Mouse (Mus musculus): Measurements from ENCODE around the gene Atrnl1.
A peak's percentile ranks its signal among the peaks of the same experiment; 100 is the strongest.

The Atrnl1 gene

DNA sequence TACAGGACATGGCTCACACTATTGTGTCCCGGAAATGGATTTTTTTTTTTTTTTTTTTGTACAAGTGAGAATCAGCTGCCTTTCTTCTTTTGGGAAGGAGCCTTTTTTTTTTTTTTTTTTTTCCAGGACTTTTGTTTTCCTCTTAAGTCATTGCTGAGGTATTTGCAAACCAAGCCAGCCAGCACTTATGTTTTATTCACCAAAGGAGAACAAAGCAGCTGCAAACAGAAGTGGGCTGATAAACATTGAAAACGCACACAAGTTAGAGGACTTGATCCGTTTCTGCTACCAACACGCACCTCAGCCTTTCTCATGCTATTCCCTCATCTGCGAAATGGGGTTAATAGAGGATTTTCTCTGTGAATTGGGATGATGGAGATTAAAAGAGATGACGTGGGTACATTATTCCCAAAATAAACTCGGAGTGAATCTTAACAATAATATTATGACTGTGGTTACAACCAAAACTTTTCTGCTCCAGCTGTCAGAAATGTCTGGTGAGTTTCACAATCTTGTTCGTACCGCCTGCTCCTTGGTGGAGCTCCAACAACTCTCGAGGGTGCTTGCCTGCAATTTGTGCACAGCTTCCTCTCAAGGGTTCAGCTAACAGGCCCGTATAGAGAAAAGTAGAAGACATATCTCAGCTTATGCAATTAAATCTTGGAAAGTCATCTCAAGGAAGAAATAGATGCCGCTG is 1.3 kb upstream of the Atrnl1 start:
- ATAC-seq (ENCODE audit: low TSS enrichment) = no peak

DNA sequence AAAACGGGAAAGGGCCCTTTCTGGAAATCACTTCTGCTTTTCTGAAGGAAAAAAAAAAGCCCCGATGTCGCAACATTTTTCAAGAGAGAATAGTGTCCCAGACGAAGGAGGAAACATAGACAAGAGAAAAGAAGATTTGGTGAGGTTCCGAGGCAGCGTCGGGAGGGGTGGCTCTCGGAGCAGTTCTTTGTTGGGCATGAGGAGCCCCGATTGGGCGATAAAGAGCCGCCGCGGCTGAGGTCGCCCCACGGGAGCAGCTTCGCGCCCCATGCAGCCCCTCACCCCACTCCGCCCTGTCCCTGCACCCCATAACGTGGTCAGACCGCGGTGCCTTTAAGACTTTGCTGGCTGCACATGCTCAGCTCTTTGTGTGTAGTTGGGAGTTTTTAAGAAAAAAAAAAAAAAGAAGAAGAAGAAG is 767 bp upstream of the Atrnl1 start:
- peak; percentile 45 for ATAC-seq (ENCODE audit: low TSS enrichment)

DNA sequence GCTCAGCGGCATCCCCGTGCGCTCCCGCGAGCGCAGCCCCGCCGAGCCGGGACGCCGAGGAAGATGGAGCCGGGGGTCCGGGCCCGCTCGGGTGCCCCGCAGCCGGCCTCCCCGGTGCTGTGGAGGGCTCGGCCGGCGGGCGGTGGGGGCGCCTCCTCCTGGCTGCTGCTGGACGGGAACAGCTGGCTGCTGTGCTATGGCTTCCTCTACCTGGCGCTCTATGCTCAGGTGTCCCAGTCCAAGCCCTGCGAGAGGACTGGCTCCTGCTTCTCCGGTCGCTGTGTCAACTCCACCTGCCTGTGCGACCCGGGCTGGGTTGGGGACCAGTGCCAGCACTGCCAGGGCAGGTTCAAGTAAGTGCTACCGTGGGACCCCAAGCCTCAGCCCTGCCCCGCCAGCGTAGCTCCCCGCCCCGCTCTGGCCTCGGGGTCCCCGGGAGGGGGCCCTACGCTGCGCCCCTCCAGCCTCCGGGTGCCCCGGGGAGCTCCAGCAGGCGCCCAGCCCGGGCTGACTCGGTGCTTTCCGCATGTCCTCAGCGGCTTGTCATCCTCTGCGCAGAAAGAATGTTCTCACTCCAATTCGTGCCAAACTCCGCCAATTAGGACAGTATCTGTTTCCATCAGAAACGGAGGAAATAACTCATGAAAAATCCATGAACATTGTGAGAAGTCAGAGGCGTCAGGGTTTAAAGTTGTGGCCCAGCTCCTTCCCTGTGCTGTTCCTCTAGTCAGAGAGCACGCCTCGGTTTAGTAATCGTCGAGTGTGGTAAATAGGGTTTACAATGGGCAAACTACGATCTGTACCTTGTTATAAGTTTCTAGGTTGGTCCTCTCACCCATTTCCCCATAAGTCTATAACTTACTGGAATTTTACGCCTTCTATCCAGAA is 701 bp downstream of the Atrnl1 start:
- ATAC-seq (ENCODE audit: low TSS enrichment) = peak; percentile 32

DNA sequence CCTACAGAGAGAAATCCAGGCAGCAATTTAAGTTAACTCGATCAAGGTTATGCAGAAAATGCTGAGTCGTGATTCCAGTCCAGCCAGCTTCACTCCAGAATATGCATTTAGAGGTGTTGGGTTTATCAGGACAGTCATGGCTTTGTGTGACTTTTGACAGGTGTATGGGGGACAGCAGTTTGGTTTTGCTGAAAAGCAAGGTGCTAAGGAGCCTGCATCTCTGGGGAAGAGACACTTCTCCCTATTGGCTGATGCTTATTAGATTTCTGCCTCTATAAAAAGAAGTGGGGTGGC is 1.3 kb downstream of the Atrnl1 start:
- ATAC-seq (ENCODE audit: low TSS enrichment) = no peak

DNA sequence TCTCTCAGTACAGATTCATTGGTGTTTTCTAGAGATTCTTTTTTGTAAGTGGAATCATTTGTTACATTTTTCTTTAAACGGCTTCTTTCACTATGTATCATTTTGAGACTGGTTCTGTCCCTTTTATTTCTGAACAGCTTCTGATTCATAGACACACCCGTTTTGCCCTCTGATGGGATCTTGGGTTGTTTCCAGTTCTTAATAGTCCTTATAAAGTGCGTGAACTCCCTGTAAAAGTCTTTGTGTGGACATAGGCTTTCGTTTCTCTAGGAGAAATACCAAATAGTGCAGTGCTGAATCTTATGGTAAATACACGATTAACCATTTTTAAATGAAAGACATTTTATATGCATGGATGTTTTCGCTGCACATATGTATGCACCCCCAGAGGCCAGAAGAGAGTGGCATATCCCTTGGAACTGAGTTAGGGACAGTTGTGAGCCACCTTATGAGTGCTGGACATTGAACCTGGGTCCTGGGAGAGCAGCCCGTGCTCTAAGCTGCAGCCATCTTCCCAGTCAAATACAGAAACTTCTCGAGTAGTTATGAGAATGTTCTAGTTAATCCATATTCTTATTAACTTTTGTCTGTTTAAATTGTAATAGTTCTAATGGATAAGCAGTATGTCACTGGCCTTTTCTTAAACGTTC is 5.3 kb downstream of the Atrnl1 start:
- ATAC-seq (ENCODE audit: low TSS enrichment) = no peak

DNA sequence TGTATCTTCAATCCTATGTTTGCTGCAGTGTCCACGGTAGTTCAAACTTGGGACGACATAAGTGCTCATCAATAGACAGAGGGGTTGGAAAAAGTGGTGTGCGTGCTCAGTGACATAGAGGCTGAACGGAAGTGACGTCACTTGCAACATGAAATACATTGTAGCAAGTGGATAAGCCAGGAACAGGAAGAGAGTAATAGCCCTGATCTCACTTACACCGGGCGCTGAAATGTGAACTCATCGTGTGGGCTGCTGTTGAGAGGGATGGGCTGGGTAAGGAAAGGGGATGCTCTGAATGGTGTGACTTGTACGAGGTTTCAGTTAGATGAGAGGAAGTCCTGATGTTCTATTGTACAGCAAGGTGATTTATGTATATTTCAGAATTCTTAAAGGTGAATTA is 8.3 kb downstream of the Atrnl1 start:
- ATAC-seq (ENCODE audit: low TSS enrichment) = no peak

DNA sequence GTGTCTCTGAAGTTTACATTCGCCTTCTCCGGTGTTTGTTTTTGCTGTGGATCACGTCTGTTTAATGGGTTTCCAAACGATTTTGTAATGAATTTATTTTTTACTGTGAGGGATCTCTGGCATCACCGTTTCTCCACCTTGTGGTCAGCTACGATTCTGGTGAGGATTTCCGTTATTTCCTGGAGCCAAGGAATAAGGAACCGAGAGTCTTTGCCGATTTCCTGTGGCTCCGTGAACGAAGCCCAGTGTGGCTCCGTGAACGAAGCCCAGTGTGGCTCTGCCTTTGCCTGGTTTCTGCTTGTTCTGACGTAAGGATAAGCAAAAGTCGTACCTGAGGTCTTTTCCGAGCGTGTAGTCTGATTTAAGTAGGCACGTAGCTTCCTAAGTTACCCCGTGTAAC is 11.0 kb downstream of the Atrnl1 start:
- ATAC-seq (ENCODE audit: low TSS enrichment) = no peak

DNA sequence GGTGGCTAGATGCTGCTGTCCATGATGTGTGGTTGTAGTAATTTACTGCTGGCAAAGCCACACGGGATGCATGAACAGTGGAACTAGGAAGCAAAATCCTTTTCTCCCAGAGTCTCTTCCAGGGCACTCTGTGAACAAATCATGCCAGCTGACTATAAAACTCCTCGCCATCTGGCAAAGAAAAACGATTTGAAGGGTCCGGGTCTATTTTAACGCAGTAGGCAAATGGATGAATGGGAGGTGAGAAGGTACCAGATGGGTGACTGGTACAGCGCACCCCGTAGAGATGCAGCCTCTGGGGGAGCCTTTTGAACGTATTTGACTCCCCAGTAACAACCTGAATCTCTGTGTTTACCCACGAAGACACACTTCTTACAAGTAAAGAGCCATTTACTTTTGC is 14.9 kb downstream of the Atrnl1 start:
- ATAC-seq (ENCODE audit: low TSS enrichment) = peak; percentile 80

DNA sequence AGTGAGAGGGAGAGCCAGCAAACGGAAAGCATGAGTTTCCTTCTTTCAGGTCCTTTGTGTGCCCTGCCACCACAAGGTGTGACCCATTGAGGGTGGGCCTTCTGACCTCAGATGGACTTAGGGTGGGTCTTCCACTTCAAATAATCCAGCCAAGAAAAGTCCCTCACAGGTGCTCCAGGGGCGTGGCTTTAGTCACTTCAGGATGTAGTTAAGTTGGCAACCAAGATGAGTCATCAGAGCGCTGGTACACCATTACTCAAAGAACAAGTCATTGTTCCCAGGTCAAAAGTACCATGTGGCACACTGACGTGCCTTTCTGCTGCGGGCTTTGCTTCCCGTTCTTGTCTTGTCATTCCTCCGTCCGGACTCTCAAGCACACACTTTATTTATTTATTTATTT is 16.4 kb downstream of the Atrnl1 start:
- no peak for ATAC-seq (ENCODE audit: low TSS enrichment)

DNA sequence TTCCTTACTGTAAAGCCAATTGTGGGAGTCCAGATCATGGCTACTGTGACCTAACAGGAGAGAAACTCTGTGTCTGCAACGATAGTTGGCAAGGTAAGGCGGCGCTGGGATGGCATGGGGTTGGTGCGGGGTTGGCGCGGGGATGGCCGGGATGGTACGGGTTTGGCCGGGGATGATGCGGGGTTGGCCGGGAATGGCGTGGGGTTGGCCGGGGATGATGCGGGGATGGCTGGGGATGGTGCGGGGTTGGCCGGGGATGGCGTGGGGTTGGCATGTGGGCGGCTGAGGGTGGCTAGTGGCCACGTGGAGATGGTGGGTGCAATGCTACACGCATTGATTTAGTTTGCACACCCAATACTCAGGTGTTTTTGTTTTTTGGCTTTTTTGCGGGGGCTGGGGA is 31.7 kb downstream of the Atrnl1 start:
- no peak for ATAC-seq (ENCODE audit: low TSS enrichment)

DNA sequence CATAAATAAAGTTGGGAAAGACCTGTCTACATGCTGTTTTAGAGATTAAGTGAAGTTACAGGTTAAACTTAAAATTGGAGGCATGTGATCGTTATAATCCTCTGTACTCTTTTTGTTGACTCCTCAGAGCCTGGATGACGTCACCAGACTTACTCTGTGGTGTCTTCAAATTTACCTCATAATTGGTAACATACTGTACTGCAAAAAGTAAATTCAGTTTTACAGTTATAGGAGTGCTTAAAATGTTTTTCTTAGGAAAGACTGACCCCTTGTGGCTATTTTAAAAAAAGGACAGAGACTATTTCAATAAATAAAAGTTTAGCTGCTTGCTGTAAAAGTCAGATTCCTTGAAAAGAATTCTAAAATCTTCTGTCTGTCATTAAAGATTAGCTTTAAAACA is 32.1 kb downstream of the Atrnl1 start:
- peak; percentile 38 for ATAC-seq (ENCODE audit: low TSS enrichment)

DNA sequence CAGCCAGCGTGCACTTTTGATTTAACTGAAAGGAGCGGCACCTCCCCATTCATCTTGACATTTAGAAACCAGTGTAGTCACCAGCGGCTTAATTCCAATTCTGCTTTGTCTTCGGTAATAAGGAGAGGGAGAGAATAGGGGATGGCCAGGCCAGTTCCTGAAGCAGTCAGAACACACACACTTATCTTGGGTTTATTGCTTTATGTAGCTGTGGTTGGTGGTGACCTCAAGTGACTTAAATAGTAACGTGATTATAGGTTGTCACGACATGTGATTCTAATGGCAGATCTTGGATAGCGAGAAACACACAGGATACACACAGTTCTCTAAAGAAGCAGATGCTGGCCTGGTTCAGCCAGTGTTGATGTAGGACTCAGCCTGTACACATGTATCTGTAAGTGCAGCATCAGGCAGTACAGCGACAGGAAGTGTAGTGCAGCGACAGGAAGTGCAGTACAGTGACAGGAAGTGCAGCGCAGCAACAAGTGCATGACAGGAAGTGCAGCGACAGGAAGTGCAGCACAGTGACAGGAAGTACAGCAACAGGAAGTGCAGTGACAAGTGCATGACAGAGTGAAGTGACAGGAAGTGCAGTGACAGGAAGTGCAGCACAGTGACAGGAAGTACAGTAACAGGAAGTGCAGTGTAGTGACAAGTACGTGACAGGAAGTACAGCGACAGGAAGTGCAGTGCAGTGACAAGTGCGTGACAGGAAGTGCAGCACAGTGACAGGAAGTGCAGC is 37.5 kb downstream of the Atrnl1 start:
- no peak for ATAC-seq (ENCODE audit: low TSS enrichment)

DNA sequence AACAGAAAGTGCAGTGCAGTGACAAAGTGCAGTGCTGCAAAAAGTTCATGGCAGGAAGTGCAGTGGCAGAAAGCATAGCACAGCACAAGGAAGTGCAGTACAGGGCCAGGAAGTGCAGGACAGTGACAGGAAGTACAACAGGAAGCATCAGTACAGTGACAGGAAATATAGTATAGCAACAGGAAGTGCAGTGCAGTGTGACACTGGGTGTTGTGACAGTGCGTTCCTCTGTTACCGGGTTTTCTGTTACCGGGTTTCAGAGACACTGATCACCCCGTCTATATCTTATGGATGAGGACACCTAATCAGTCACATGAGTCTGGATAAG is 38.1 kb downstream of the Atrnl1 start:
- ATAC-seq (ENCODE audit: low TSS enrichment) = no peak

DNA sequence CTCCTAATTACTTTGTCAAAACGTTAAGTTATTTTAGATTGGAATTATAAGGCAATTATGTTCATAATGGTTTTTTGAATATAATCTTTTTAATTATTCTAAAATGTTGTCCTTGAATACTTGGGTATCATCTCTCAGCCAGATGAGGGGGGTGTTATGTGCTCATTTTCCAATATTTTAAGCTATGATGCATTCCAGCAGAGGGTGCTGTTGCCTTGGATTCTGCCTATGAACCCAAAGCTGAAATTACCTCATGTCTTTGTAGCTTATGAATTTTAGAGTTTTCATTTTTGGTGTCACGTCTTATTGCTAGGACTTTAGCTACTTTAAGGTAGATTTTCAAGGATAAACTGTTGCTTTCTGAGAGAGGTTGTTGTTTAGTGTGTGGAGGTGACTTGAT is 44.2 kb downstream of the Atrnl1 start:
- ATAC-seq (ENCODE audit: low TSS enrichment) = peak; percentile 70

DNA sequence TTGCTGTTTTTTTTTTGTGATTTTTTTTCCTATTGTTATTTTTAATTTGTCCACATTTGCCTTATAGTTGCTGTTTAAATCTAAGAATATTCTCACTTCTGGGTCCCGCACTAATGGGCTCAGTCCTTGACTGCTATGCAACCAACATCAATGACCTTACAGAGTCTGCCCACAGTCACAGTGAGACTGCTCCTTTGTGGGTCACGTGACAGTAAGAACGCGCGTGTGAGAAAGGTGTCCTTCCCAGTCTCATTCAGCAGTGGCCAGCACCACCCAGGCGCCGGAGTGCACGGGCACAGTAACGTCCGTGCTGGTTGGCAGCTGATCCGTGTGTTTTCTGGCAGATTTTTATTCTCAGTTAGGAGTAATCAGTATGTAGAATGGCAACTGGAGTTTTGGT is 44.7 kb downstream of the Atrnl1 start:
- peak; percentile 34; the same call in 1 of the 2 replicates for ATAC-seq (ENCODE audit: low TSS enrichment)

DNA sequence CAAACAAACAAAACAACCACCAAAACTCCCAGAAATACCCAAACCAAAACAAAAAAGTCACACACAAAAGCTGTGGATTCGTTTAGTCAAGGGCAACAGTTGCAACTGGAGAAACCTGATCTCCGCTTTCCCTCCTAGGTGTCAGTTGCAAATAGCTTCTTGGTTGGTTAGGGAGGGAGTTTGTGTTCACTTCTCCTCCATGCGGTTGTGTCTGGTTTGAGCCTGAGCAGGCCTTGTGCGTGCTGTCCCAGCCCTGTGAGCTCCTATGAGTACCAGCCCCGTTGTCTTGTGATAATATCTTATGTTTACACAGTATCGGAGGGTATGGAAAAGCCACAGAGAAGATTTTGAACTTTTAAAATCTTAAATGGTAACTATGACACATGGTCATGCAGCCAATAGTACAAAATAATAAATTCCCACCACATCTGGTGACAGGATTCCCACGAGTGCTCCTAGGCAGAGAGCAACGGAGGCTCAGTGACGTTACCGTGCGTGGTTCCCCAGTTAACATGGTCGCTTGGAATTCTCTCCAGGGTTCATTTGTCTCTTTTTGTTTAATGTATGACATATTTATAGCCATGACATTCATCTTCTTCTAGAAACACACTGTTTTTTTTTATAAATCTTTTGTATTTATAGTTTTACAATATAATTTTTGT is 46.7 kb downstream of the Atrnl1 start:
- ATAC-seq (ENCODE audit: low TSS enrichment) = no peak

DNA sequence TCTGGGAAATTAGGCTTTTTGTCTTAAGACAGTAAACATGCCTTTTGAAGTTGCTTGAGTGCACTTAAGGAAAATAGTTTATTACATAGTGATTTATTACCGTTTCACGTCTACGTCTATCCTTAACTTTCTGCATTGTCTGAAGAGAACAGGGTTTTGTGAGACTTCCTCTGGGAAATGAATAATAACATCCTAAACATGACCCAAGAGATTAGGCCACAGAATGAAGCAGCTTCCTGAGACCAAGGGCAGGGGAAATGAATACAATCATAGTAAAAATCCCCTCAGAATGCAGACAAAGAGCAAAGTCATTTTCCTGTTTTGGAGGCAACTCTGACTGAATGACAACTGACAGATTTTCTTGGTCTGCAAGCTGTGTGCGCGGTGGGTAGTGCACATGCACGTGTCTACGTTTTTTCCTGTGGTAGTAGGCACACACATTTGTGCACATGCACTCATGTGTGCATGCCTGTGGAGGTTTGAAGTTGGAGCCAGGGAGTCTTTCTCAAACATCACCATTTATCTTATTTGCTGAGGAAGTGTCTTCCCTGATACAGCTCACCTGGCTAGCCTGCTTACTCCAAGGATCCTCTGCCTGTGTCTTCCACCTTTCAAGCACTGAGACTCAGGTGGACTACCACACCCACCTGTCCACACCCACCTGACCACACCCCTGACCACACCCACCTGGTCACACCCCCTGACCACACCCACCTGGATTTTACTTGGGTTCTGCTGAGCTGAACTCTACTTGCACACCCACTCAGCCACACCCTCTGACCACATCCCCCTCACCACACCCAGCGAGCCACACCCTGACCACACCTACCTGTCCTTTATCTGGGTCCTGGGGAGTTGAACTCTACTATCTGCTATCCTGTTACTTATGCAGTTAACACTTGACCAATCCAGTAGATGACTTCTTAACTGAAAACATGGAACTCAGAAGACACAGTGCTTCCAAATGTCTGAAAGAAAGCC is 47.6 kb downstream of the Atrnl1 start:
- ATAC-seq (ENCODE audit: low TSS enrichment) = no peak

DNA sequence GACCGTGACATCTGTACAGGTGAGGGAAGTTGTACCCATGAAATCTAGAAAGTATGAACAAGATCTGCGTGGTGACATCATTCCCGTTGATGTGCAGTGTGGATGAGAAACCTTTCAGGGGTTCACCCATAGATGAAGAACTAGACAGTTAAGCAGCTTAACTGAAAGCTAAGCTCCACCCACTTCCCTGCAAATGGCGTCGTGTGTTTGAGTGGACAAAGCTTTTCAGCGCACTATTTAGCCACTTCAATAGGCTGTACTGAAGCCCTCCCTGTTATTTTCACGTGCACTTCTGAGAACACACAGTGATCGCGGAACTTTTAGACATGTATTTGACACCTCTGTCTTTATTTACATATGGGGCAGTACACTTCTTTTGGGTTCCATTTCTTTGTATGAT is 56.2 kb downstream of the Atrnl1 start:
- ATAC-seq (ENCODE audit: low TSS enrichment) = no peak

DNA sequence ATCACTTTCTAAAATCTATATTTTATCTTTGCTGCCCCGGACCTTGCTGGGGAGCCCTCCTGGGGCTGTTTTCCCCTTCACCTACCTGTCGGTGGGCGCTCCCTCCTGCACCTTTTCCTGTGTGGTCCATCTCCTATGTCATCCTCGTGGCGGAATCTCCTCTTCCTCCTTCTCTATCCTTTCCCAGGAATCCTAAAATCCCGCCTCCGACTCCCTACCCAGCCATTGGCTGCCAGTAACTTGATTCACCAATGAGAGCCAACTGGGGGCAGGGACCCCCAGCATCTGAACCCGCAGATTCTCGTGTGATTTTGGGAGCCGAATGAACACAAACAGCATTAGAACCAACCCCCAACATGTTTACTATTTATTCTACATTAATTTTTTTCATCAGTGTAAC is 57.1 kb downstream of the Atrnl1 start:
- ATAC-seq (ENCODE audit: low TSS enrichment) = no peak

DNA sequence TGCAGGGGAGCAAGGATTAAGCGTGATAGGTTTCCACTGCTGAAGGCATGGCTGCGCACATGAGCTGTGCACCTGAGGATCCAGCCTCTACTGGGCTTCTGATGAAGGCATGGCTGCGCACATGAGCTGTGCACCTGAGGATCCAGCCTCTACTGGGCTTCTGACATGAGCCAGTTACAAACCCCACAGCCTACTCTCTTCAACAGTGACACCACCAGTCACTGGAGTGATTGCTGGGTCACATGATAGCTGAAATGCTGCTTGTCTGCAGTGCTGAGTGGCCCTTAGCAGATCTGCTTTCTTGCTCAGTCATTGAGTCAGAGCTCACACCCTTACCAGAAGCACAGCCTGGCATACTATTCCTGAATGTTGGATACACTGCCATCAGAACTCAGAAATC is 68.6 kb downstream of the Atrnl1 start:
- no peak for ATAC-seq (ENCODE audit: low TSS enrichment)

DNA sequence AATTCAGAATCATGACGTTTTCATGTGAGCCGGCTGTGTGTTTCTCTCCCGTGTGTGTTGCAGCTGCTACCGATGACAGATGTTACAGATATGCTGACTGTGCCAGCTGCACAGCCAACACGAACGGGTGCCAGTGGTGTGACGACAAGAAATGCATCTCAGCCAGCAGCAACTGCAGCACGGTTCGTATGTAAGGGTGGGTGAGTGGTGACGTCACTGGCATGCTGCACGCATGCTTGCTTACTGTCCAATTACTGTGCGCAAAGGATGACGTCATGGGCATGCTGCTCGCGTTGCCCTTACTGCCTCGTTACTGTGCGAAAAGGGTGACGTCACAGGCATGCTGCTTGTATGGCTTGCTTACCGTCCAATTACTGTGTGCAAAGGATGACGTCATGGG is 75.8 kb downstream of the Atrnl1 start:
- ATAC-seq (ENCODE audit: low TSS enrichment) = peak; percentile 44

Data from frontal cortex, adult (tissue).